Mouse (Mus musculus) layer of hippocampus, adult 11-12 months (tissue): Measurements from ENCODE around the gene Alox12e.
"Not testable (repeated sequence)": the region's sequence is repeated elsewhere in the genome, so short reads cannot be mapped to it uniquely, and the experiment has no call there.

Source experiments
- DNase-seq: peaks from one replicate; pipeline ENCODE4 v3.0.0; 2022; ENCODE audit warnings: low spot score

Alox12e gene

GRCm38 (mm10) chr11:70322528-70322927, at the start of gene Alox12e:
TSS of gene Alox12e (minus strand) at chr11:70322628.
- no peak for DNase-seq

DNA sequence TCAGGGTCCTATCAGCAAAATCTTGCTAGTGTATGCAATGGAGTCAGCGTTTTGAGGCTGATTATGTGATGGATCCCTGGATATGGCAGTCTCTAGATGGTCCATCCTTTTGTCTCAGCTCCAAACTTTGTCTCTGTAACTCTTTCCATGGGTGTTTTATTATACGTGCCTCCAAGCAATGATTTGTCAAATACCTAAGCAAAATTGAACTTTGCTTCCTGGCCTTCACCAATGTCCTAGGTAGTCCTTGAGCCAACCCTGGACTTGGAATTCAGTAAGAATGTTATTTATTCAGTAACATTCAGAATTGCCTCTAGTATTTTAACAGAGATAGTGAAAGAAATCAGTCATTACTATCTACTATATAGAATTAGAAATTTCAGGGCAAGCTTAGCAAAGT, 46.2 kb upstream of the Alox12e start:
- not testable (repeated sequence) for DNase-seq

GRCm38 (mm10) chr11:70367701-70368100, 45.3 kb upstream of the Alox12e start:
- DNase-seq = not testable (repeated sequence)

GRCm38 (mm10) chr11:70351868-70352267, 29.4 kb upstream of the Alox12e start, which contains the start of gene Alox15:
TSS of gene Alox15 (minus strand) at chr11:70352031.
- DNase-seq = no peak

- DNase-seq = no peak
Measured at GRCm38 (mm10) chr11:70348630-70349029, 26.2 kb upstream of the Alox12e start.

GRCm38 (mm10) chr11:70347861-70348260, 25.4 kb upstream of the Alox12e start:
- no peak for DNase-seq

DNA sequence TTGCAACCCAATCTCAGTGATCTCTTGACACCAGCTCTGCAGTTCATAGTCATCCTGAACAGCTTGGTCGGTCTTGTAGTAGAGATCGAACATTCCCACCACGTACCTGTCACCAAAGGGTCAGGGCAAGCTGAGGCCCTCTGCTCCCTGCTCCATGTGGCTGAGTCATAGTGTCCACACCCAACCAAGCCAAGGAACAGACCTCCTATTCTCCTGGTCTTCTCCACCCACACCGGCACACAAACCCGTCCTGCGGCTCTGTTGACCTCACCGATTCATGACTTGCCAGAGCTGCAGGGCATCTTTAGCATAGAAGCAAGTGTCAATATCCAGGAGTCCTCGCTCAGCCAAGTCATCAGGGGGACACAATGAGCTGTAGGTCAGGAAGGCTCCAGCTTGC, 23.1 kb upstream of the Alox12e start:
- DNase-seq = no peak

GRCm38 (mm10) chr11:70345061-70345460, 22.6 kb upstream of the Alox12e start:
- no peak for DNase-seq

- no peak for DNase-seq
Measured at GRCm38 (mm10) chr11:70339481-70339880, 17.1 kb upstream of the Alox12e start.

DNA sequence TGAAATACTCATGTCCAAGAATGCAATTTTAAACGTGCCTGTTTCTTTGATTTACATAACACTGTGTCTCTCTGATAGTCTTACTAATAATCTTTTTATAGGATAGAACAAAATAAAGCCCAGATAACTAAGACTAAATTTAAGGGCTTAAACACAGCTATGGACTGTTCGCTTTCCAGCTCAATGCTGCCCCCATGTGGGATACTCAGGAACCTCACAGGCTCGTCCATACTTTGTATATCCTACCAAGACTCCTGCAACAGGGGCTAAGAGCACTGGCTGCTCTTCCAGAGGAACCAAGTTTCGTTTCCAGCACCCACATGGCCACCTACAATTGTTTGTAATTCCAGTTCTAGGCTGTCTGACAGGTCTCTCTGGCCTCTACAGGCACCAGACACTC, 12.0 kb upstream of the Alox12e start:
- peak; percentile 47 for DNase-seq

GRCm38 (mm10) chr11:70324726-70325125, 2.3 kb upstream of the Alox12e start:
- no peak for DNase-seq

DNA sequence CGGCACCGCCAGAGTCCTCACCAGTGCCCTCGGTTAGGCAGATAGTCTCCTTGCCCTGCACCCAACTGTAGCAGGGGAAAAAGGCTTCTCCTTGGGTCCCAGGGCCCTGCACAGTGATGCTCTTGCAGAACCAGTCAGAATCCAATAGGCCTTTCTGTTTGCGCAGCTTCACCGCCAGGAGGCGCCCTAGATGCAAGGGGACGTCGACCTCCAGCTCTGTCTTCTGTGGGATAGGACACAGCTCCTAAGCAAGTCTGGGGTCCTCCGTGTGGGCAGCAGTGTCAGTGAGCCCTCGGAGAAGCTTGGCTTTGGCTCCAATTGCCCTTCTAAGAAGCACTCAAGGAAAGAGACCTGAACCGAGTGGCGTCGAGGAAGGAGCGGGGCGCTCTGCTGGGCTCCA, 764 bp downstream of the Alox12e start:
- DNase-seq = peak; percentile 43

GRCm38 (mm10) chr11:70319614-70320013, 2.8 kb downstream of the Alox12e start:
- no peak for DNase-seq

DNA sequence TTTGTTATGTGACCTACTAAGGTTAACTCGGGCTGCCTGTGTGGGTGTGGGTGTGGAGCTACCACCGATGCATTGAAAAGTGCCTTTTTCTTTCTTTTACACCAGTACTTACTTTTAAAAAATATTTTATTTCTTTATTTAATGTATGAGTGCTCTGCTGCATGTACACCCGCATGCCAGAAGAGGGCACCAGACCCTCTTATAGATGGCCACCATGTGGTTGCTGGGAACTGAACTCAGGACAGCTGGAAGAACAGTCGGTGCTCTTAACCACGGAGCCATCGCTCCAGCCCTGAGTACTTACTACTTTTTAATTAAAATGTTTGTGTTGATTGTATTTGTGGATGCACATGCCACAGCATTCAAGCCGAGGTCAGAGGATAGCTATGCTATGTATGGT, 8.6 kb downstream of the Alox12e start:
- DNase-seq = no peak

DNA sequence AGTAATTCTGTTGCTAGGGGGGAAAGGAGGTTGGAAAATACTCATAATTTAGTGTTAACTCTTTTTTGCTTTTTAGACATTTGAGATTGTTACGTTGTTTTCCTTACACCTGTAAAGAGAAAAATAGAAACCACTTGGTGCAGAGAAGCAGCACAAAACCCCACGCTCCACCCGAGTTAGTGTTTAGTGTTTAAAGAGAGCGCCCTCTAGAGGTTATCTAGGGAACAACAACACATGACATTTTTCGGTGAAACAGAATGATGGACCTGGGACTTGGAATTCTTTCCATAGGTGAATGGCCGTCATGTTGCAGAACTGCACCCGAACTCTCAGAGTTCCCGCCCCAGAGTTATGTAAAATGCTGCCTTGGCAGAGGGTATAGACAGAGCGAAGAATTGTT, 13.1 kb downstream of the Alox12e start:
- DNase-seq = peak; percentile 68

DNA sequence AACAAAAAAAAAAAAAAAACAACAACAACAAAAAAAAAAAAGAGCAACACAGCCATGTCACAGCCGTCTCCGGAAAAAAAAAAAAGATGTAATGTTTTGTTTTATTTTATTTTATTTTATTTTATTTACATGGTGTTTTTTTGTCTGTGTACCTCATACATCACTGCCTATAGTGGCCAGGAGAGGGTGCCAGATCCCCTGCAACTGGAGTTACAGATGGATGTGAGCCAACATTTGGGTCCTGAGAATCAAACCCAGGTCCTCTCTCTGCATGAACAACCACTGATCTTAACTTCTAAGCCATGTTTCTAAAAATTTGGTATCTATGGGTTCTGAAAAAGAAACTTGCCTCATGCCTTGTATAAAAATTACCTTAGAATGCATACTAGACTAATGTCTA, 14.1 kb downstream of the Alox12e start:
- no peak for DNase-seq

- DNase-seq = no peak
Measured at GRCm38 (mm10) chr11:70306159-70306558, 16.3 kb downstream of the Alox12e start.

DNA sequence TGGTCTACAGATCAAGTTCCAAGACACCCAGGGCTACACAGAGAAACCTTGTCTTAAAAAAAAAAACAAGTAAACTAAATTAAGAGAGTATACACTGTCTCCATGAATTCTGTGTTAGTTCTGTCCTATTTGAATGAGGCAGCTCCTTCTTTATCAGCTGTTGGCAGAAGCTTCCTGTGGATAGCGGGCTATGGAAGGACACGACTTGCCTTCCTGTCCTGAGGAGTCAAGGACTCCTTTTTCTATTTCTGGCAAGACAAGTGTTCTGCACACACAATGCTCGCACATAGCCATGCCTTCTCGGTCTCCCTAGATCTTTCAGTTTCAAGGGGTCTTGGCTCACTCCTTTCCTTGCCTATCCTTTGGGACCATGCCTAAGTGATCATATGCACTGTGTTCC, 20.1 kb downstream of the Alox12e start:
- DNase-seq = no peak

- no peak for DNase-seq
Measured at GRCm38 (mm10) chr11:70297836-70298454, 24.5 kb downstream of the Alox12e start.

GRCm38 (mm10) chr11:70297405-70297804, 25.0 kb downstream of the Alox12e start:
- DNase-seq = no peak

GRCm38 (mm10) chr11:70293881-70294280, 28.5 kb downstream of the Alox12e start:
- DNase-seq = peak; percentile 44

DNA sequence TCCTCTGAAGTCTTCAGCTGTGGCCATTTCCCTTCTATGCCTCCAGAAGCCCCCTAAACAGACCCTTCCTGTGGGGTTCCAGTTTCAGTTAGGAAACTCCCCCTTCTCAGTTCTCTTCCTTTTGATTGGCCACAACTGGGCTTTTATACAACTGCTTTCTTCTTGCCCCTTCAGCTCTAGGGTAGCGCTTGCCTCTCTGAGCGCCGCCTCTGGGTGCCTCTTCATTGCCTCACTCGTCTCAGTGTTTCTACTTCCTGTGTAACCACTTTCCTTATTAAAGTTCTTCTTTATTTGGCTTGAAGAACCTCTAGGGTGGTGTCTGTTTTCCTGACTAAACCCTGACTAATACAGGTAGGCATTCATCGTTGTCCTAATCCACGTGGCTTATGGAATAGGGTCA, 31.2 kb downstream of the Alox12e start:
- no peak for DNase-seq

- DNase-seq = peak; percentile 43
Measured at GRCm38 (mm10) chr11:70289236-70289635, 33.2 kb downstream of the Alox12e start.

DNA sequence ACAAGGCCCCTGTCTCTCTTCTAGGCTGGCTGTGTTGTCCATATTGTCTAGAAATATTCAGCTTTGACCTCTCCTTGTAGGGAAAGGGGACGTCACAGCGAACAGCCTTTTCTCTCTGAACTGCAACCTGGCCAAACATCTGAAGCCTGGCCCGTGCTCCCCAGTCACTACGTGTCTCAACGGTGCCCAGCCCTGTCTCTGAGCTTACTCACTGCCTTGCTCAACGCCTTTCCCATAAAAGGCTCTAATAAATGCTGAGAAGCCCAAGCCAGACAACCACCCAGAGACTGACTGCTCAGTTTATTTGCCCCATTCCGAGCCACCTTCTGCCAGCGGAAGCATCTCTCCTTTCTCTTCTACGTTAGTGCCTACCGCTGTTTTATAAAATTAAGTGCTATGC, 34.3 kb downstream of the Alox12e start:
- no peak for DNase-seq
